Mouse (Mus musculus) left cerebral cortex, adult 8-10 months (tissue): Measurements from ENCODE around the gene Dpp4. TPM values are rescaled to one million over a fixed set of nuclear protein-coding genes. Genes with fewer than 3 reads are reported as not detected.

Experiments used
- DNase-seq, 2 experiments: peaks; one replicate each; pipeline ENCODE4 v3.0.0; 2022; ENCODE audit warnings: low spot score in 2 of 2
- total RNA-seq, 4 experiments: library from RNA; stranded (reverse); gene quantifications; 2 replicates each; pipeline ENCODE4 v1.2.4; 2022

Gene Dpp4
- 1 to 10 TPM; 1.9 to 3.3 (median 2.6) TPM for total RNA-seq

GRCm38 (mm10) chr2:62412081-62412821, at the start of gene Dpp4:
TSS of gene Dpp4 (minus strand) at chr2:62412231.
- no peak for DNase-seq

DNA sequence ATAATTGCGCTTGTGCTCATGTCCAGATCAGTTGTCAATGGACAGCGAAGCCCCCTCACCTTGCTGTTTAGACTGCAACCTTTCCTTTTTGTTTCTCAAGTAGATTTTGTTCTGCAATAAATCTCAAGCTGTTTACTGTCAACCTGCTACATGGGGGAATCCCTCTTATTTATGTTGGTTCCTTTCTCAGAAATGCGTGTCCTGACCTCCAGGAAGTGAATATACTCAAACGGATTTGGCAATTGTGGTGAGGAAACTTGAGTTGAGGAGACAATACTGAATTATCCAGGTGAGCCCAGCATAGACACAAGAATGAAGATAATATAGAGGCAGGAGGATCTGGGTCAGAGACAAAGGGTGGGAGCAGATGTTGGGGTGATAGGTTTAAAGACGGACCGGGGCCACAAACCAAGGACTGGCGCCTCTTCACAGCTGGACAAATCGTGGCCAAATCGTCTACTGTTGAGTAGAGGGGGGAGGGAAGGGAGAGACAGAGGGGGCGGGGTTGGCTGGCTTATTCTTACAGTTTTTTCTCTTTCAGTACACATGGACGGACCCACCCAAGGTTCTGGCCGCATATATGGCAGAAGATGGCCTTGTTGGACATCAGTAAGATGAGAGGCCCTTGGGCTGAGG, 48.9 kb upstream of the Dpp4 start:
- no peak for DNase-seq

DNA sequence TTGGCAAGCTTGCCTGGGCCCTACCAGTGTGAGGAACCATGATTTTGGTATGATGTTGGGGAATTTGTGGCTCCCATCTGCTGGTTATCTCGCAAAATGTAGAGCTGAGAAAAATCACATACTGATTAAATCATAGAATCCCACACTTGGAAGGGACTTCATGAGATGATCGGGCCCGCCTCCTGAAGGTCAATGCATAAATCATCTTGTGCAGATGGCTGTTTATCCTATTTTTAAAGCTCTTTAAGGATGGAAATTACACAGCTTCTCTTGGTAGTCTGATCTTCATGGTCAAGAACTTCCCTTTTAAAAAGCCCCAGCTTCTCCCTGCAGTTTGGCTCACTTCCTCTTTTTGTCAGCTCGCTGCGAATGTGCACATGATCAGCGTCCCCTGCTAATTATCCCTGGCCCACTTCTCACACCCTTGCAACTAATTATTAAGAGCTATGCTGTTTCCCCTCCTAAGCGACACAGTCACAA, 48.2 kb upstream of the Dpp4 start:
- peak in 1 of 2 experiments; percentile 28 for DNase-seq

DNA sequence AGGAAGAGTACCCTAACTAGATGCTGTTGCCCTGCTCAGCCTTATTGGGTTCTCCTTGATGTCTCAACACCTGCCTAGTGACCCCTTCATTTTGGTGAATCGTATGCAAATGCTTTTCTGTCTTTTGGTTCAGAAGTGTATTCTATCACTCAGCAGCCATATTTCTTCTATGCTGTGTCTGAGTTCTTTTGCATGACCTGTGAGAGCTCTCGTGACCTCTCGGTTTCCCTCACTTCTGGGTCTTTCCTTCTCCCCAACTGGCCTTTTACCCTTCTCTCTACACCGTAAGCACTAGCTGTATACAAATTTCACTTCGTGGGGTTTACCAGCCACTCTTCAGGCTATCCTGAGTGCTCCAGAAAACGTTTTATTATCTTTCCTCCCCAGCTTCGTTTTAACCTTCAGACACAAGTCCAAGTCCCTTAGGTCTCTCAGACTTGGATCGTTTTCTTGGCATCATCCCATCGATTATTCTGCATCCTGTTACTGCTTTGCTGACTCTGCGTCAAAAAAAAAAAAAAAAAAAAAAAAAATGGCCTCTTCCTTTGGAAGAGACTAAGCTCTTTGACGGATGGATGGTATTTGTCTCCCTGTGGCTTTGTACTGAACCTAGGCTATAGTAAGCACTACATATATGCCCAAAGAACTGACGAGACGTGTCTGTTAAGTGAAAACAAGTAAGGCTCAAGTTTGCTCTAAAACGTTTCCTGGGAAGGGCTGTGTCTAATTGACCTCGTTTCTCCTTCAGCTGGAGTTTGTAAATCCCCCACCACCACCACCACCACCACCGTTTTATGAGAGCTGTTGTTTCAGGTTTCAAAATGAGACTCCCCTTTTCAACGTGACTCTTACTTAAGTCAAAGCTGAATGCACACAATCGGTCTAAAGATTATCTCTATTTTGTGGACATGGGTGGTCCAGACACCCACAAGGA, 47.5 kb upstream of the Dpp4 start:
- no peak for DNase-seq

GRCm38 (mm10) chr2:62458070-62458469, 46.0 kb upstream of the Dpp4 start:
- no peak for DNase-seq

- DNase-seq, result no peak
Measured at GRCm38 (mm10) chr2:62454991-62455390, 43.0 kb upstream of the Dpp4 start.

GRCm38 (mm10) chr2:62454033-62454432, 42.0 kb upstream of the Dpp4 start:
- peak in 1 of 2 experiments; percentile 70 for DNase-seq

DNA sequence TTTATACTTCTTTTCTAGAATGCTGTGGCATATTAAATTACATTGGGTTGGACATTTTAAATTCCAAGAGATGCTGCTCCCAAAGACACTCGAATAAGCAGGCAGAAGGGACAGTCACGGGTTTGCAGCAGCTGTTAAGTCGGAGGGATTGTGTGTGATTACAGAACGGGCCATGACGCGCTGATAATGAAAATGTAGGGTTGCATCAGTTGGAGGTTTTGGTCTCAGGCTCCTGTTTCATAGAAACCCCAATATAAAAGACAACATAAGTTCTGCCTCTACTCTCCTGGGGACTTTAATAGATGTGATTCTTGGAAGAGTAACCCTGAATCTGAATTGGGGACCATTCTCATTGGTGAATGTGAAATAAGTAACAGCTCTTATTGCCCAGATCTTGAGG, 38.3 kb upstream of the Dpp4 start:
- DNase-seq, result no peak

- no peak for DNase-seq
Measured at GRCm38 (mm10) chr2:62449692-62450346, 37.8 kb upstream of the Dpp4 start.

- no peak for DNase-seq
Measured at GRCm38 (mm10) chr2:62440802-62441544, 28.9 kb upstream of the Dpp4 start.

DNA sequence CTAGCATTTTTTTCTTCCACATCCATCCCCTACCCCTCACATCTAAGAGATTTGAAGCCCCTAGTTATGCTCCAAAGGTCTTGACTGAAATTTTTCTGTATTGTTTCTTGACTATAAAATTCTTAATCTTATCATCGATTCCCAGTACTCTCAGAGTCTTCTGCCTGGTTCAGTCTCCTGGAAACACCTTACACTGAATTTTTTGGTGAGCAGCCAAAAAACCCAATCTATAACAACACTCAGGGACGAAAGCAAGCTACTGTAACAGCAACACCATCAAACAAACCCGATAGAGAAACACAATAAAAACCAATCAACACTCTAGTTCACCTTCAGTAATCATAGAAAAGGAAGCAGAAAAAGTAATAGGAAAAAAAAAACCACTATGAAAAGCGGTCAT, 28.1 kb upstream of the Dpp4 start:
- no peak for DNase-seq

DNA sequence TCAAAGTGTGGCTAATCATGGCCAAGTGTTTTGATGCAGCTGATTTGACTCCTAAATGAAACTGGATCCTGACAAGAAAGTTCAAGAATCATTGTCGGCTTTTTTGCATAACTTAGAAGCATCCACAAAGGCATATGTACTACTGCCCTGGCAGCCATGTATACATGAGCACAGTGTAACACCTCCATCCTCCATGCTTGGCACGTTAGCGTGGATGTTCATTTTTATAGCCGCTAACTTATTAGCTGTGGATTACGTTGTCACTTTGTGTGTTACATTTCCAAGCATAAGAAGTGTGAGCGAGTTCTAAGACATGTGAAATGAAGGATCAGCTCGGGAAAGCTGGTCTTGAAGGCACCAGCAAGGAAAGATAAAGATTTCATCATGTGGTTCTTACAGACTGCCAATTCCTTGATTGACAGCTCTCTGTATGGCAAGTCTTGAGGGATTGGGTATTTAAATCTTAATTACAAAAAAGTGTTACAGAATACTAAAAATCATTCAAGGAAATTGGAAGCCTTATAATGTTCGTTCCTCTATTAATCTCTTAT, 19.3 kb upstream of the Dpp4 start:
- DNase-seq, result no peak

DNA sequence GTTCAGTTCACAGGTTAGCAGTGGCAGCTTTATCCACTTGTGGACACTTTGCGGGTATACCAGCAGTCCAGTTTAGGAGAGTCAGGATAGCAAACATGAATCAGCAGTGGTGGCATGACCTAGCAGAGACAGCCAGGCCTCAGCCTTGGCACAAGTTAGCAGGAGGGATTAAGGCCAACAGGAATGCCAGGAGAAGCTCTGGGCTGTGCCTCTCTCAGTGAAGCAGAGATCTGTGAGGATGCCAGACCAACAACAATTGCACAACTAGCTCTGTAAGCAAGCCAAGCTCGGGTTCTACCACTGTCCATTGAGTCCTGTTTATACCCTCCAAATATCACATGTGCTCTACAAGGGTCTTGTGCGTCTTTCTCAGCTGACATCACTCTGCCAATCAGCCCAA, 13.9 kb upstream of the Dpp4 start:
- DNase-seq, result no peak

GRCm38 (mm10) chr2:62423343-62423776, 11.3 kb upstream of the Dpp4 start:
- no peak for DNase-seq

GRCm38 (mm10) chr2:62422515-62423342, 10.7 kb upstream of the Dpp4 start:
- no peak for DNase-seq

DNA sequence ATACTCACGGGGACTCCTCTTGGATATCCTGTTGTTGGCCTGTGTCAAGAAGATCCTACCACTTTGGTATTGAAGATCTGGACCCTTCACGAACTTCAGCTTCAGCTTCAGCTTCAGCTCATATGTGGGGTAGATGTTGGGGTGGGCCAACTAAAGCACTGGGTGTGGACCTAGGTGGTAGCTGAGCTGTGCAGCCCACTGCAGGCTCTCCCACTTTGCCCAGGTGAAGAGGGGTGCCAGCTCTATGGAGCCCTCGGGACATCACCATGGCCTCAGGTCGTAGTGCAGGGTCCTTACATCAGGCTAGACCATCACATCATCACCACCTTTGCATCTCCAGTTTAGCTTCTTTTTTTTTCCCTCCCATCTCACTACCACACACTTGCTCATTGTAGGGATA, 9.2 kb upstream of the Dpp4 start:
- DNase-seq, result no peak

DNA sequence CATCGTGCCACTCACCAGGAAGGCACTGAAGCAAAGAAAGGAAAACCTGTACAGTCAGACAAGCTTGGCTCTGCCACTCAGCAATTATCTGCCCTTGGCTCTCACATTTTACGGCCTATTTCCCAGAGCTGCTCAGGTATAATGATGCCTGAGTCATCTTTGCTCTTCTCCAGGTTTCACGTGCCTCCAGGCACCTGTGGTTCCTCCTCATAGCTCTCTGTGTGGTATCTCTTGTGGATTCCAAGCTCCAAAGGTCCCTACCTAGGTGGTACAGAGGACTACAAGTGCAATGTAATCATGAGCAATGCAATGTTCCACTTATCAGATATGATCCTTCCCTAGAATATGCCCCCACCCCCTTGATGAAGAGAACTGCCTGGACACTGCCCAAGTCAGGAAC, 8.0 kb upstream of the Dpp4 start:
- DNase-seq, result no peak

DNA sequence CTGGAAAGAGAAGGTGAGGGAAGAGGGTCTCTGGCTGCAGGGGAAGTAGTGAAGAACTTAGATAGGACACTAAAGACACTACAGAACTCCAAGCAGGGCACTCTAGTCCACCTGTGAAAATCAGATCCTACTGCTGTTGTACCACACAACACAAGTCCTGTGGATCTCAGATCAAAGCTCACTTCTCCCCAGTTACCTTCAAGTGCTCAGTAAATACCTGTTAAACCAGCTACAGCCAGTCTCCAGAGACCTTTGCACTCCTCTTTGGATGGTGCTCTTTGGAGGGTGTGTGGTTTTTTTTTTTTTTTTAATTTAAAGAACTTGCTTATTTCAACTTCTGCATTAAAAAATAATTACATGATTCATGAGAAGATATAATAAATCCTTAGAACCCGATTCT, 5.2 kb upstream of the Dpp4 start:
- DNase-seq, result no peak
